ENCODE assay signal across 22 mouse cellular contexts in genomic region chr1:93837335-93837734, GRCm38 (mm10). TPM values are rescaled to one million over a fixed set of nuclear protein-coding genes. Genes with fewer than 3 reads are reported as not detected.
"Had no signal": no experiment of that assay in that cellular context is flagged by ENCODE, and none has a peak within 500 bp of the region (broad histone marks: within the 10 kb centered on the region; RNA-seq: fewer than 3 reads in every experiment).

No protein-coding gene starts in this region.

- H3K4me2 ChIP-seq: limb, embryonic 12.5 days; limb, embryonic 15.5 days; liver, embryonic 11.5 days; lung, embryonic 15.5 days; midbrain, embryonic 12.5 days; midbrain, embryonic 15.5 days; neural tube, embryonic 13.5 days; stomach, embryonic 15.5 days had no signal

- H3K9me3 ChIP-seq: limb, embryonic 12.5 days; limb, embryonic 15.5 days; lung, embryonic 15.5 days; midbrain, embryonic 12.5 days; midbrain, embryonic 15.5 days; neural tube, embryonic 13.5 days; stomach, embryonic 15.5 days had no signal

- DNase-seq: kidney, adult 11 months; kidney, adult 8-10 months; kidney, postnatal 25 days; layer of hippocampus, adult 9-11 months; liver, postnatal 0 days; retina, postnatal 1 day; right cerebral cortex, postnatal 25 days; spleen, adult 18-20 months; thymus, postnatal 25 days had no signal

- H3K4me1 ChIP-seq: limb, embryonic 12.5 days; limb, embryonic 15.5 days; lung, embryonic 15.5 days; midbrain, embryonic 12.5 days; midbrain, embryonic 15.5 days; neural tube, embryonic 13.5 days; stomach, embryonic 15.5 days had no signal

- H3K4me3 ChIP-seq: layer of hippocampus, adult 2 months; limb, embryonic 12.5 days; limb, embryonic 15.5 days; lung, embryonic 15.5 days; midbrain, embryonic 12.5 days; midbrain, embryonic 15.5 days; myocyte; neural tube, embryonic 13.5 days; stomach, embryonic 15.5 days had no signal

- H3K27me3 ChIP-seq: limb, embryonic 12.5 days; limb, embryonic 15.5 days; lung, embryonic 15.5 days; midbrain, embryonic 12.5 days; midbrain, embryonic 15.5 days; neural tube, embryonic 13.5 days; stomach, embryonic 15.5 days had no signal

- H3K36me3 ChIP-seq: midbrain, embryonic 15.5 days; stomach, embryonic 15.5 days had no signal

- H3K27ac ChIP-seq: kidney, postnatal 0 days; layer of hippocampus, adult 2 months; limb, embryonic 12.5 days; limb, embryonic 15.5 days; liver, embryonic 14.5 days; lung, embryonic 15.5 days; macrophage; midbrain, embryonic 12.5 days; midbrain, embryonic 15.5 days; neural tube, embryonic 13.5 days; stomach, embryonic 15.5 days had no signal

- ATAC-seq: liver, postnatal 0 days; midbrain, embryonic 15.5 days had no signal

- H3K9ac ChIP-seq: limb, embryonic 12.5 days; limb, embryonic 15.5 days; liver, embryonic 14.5 days; liver, postnatal 0 days; lung, embryonic 15.5 days; midbrain, embryonic 12.5 days; midbrain, embryonic 15.5 days; neural tube, embryonic 13.5 days; stomach, embryonic 15.5 days had no signal

RNA-seq across cellular contexts. Expression of gene Gal3st2, which starts 23.8 kb away (rescaled TPM):
- polyA plus RNA-seq: limb, embryonic 15.5 days; liver, embryonic 11.5 days; liver, embryonic 14.5 days; midbrain, embryonic 12.5 days; midbrain, embryonic 15.5 days; neural tube, embryonic 13.5 days had no signal
